Mouse (Mus musculus): ENCODE results near the gene Klhl21. TPM values are rescaled to one million over a fixed set of nuclear protein-coding genes. Genes with fewer than 3 reads are reported as not detected.
"Not testable (repeated sequence)": the region's sequence is repeated elsewhere in the genome, so short reads cannot be mapped to it uniquely, and the experiment has no call there.

Gene Klhl21
- total RNA-seq, 4 experiments from 2014 or later, result 125 to 158 (median 140) TPM

GRCm38 (mm10) chr4:152021568-152022097, 13.0 kb downstream of the Klhl21 start:
- no peak for DNase-seq (ENCODE audit: low spot score in 2 of 2)

GRCm38 (mm10) chr4:152022506-152022905, 13.9 kb downstream of the Klhl21 start:
- no peak for DNase-seq (ENCODE audit: low spot score in 2 of 2)

- DNase-seq (ENCODE audit: low spot score in 2 of 2), result peak in 1 of 2 experiments; percentile 2
Measured at GRCm38 (mm10) chr4:152024525-152024924, 15.9 kb downstream of the Klhl21 start.

GRCm38 (mm10) chr4:152026751-152027508, 18.3 kb downstream of the Klhl21 start:
- DNase-seq (ENCODE audit: low spot score in 2 of 2), result no peak

GRCm38 (mm10) chr4:152027524-152027923, 18.9 kb downstream of the Klhl21 start, which contains the start of gene Zbtb48:
Gene Zbtb48, minus strand, starts transcription at chr4:152027671.
- peak; percentile 91 to 95 for DNase-seq (ENCODE audit: low spot score in 2 of 2)

GRCm38 (mm10) chr4:152028456-152028855, 19.9 kb downstream of the Klhl21 start:
- DNase-seq (ENCODE audit: low spot score in 2 of 2), result no peak

GRCm38 (mm10) chr4:152029087-152029486, 20.5 kb downstream of the Klhl21 start:
- DNase-seq (ENCODE audit: low spot score in 2 of 2), result no peak

GRCm38 (mm10) chr4:152029997-152030396, 21.4 kb downstream of the Klhl21 start:
- no peak for DNase-seq (ENCODE audit: low spot score in 2 of 2)

GRCm38 (mm10) chr4:152032922-152033321, 24.3 kb downstream of the Klhl21 start:
- DNase-seq (ENCODE audit: low spot score in 2 of 2), result no peak

GRCm38 (mm10) chr4:152036464-152036863, 27.9 kb downstream of the Klhl21 start:
- DNase-seq (ENCODE audit: low spot score in 2 of 2), result not testable (repeated sequence)

- peak in 1 of 2 experiments; percentile 37 for DNase-seq (ENCODE audit: low spot score in 2 of 2)
Measured at GRCm38 (mm10) chr4:152038225-152038984, 29.8 kb downstream of the Klhl21 start, which contains the start of gene Tas1r1. Gene Tas1r1, minus strand, starts transcription at chr4:152038568.

- DNase-seq (ENCODE audit: low spot score in 2 of 2), result peak; percentile 86 to 89
Measured at GRCm38 (mm10) chr4:152038985-152039830, 30.6 kb downstream of the Klhl21 start, which contains the start of gene Nol9. Gene Nol9, plus strand, starts transcription at chr4:152039321.

- no peak for DNase-seq (ENCODE audit: low spot score in 2 of 2)
Measured at GRCm38 (mm10) chr4:152039831-152040310, 31.3 kb downstream of the Klhl21 start.

GRCm38 (mm10) chr4:152041924-152042641, 33.5 kb downstream of the Klhl21 start:
- no peak for DNase-seq (ENCODE audit: low spot score in 2 of 2)

- no peak for DNase-seq (ENCODE audit: low spot score in 2 of 2)
Measured at GRCm38 (mm10) chr4:152043171-152043570, 34.6 kb downstream of the Klhl21 start.

GRCm38 (mm10) chr4:152044609-152045008, 36.0 kb downstream of the Klhl21 start:
- DNase-seq (ENCODE audit: low spot score in 2 of 2), result no peak

- DNase-seq (ENCODE audit: low spot score in 2 of 2), result peak; percentile 63 to 73
Measured at GRCm38 (mm10) chr4:152062390-152063110, 53.9 kb downstream of the Klhl21 start.

- DNase-seq (ENCODE audit: low spot score in 2 of 2), result no peak
Measured at GRCm38 (mm10) chr4:152067280-152067679, 58.7 kb downstream of the Klhl21 start.

All from gastrocnemius, adult 8-10 months (tissue).